Mouse (Mus musculus): Measurements from ENCODE around the gene Hist1h3e.

DNA sequence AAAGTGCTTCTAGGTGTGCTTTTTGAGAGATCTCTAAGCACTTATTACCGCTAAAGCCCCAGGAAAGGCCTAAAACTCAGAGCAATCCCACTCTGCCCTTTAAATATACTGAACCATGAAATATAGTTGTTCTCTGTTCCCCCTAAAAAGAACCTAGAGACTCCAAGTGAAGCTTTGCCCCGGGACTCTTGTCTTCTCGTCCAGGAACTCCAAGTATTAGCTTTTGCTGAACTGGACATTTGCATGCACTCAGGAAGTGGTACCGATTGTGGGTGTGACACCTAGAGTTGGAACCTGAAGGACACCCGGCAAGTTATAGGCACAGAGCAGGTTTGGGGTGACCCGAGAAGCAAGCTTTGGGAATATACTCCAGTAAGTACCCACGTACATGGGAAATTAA, 29.0 kb upstream of the Hist1h3e start:
- TF ChIP-seq CTCF (IDR thresholded peaks at IDR 0.05; ENCODE audit: extremely low read depth, insufficient read depth, insufficient read length, insufficient replicate concordance) = no peak
- TF ChIP-seq POLR2A (IDR thresholded peaks at IDR 0.05; ENCODE audit: low read depth, low read length) = no peak

Data from spleen, adult 2 months (tissue).